Mouse (Mus musculus) neural tube, embryonic 14.5 days (tissue): ENCODE measurements around the gene Gbp8. TPM values are rescaled to one million over a fixed set of nuclear protein-coding genes. Genes with fewer than 3 reads are reported as not detected.
"Not testable (repeated sequence)": the region's sequence is repeated elsewhere in the genome, so short reads cannot be mapped to it uniquely, and the experiment has no call there.

ENCODE experiments used
- ATAC-seq: fragments of 200-750 bp; cut with Nextera tagmentation; 2 replicates; pipeline ENCODE4 v1.8.0; 2017; ENCODE audit warnings: low read depth, mild to moderate bottlenecking, moderate TSS enrichment, moderate library complexity
- H3K27ac ChIP-seq: fragments of 300-500 bp; sonication (generic); 2 replicates; pipeline ENCODE4 v1.5.1; 2014; ENCODE audit warnings: low read depth, mild to moderate bottlenecking, control low read depth, low read length, moderate library complexity, mixed read lengths
- H3K27me3 ChIP-seq: fragments of 300-500 bp; sonication (generic); 2 replicates; pipeline ENCODE4 v1.6.1; 2014; ENCODE audit warnings: low read length; ENCODE audit not compliant: control insufficient read depth, insufficient read depth
- H3K36me3 ChIP-seq: fragments of 300-500 bp; sonication (generic); 2 replicates; pipeline ENCODE4 v1.6.1; 2014; ENCODE audit warnings: low read length, mixed read lengths; ENCODE audit not compliant: control insufficient read depth, insufficient read depth
- H3K4me1 ChIP-seq: fragments of 300-500 bp; sonication (generic); 2 replicates; pipeline ENCODE4 v1.6.1; 2014; ENCODE audit warnings: low read length; ENCODE audit not compliant: control insufficient read depth, insufficient read depth
- H3K4me2 ChIP-seq: fragments of 300-500 bp; sonication (generic); 2 replicates; pipeline ENCODE4 v1.6.1; 2014; ENCODE audit warnings: mild to moderate bottlenecking, low read depth, low read length, control low read depth
- H3K4me3 ChIP-seq: fragments of 300-500 bp; sonication (generic); 2 replicates; pipeline ENCODE4 v1.5.1; 2014; ENCODE audit warnings: low read depth, low read length, control low read depth, mixed read lengths
- H3K9ac ChIP-seq: fragments of 300-500 bp; sonication (generic); replicated peaks from 2 replicates; pipeline ENCODE4 v1.6.1; 2014; ENCODE audit warnings: low read depth, mild to moderate bottlenecking, control low read depth, low read length, mixed read lengths
- H3K9me3 ChIP-seq: fragments of 300-500 bp; sonication (generic); 2 replicates; pipeline ENCODE4 v1.6.1; 2016; ENCODE audit warnings: low read length; ENCODE audit not compliant: control insufficient read depth
- WGBS: fragments of 180-500 bp; shearing (Covaris S2); extraction: QIAGEN DNeasy Blood & Tissue Kit; methylation state at CpG from one replicate; pipeline ENCODE4 v1.1.7; 2014; 5-methylcytosine and 5-hydroxymethylcytosine counted together
- polyA plus RNA-seq: library from polyadenylated mRNA; unstranded; fragments of >200 nt; fragmentation: Nextera tagmentation; extraction: Ambion mirVana; gene quantifications from 2 replicates; pipeline ENCODE4 v1.2.1, GENCODE M21; 2014

The Gbp8 gene
- polyA plus RNA-seq = 0.67 TPM in 1 of 2 replicates, not detected in the other

GRCm38 (mm10) chr5:105139409-105140088 lies at the start of gene Gbp8, which contains the start of the genes Gbp9 and Gbp4:
TSS of gene Gbp8 (minus strand) at chr5:105139540.
TSS of gene Gbp9 (minus strand) at chr5:105139539.
TSS of gene Gbp4 (minus strand) at chr5:105139586.
- not testable (repeated sequence) for H3K27ac ChIP-seq, H3K4me3 ChIP-seq, ATAC-seq, H3K4me2 ChIP-seq, H3K27me3 ChIP-seq, H3K36me3 ChIP-seq, H3K9ac ChIP-seq, H3K4me1 ChIP-seq, H3K9me3 ChIP-seq
- WGBS = 21% methylated on average over 2 of the region's 2 CpGs

- Histone ChIP-seq H3K27ac (no peak overlapping the region), H3K4me3 (no peak overlapping the region), H3K9me3 (no peaks in the 10 kb centered on the region), H3K36me3 (no peaks in the 10 kb centered on the region), H3K9ac (no peak overlapping the region), H3K27me3 (no peaks in the 10 kb centered on the region), H3K4me1 (no peaks in the 10 kb centered on the region), H3K4me2 (no peak overlapping the region)
- ATAC-seq = no peak
Observed at GRCm38 (mm10) chr5:105181446-105181845, 42.1 kb upstream of the Gbp8 start.

DNA sequence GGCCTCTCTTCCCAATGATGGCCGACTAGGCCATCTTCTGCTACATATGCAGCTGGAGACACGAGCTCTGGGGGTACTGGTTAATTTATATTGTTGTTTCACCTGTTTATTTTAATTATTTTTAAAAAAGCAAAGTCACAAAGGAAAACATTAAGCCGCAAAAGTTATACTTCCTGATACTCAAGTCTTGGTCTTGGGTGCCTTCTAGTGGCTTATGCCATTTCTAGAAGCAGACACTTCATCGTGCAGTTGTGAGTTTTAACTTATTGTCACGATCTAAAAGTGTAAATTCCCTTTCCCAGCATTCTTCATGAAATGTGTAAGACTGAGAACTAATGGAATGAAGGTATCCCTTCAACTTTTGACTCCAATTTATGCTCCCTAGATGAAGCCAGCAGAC lies 17.2 kb upstream of the Gbp8 start:
- 83% methylated on average over 5 of the region's 5 CpGs for WGBS
- H3K36me3 ChIP-seq = no peaks in the 10 kb centered on the region
- H3K27ac ChIP-seq = no peak overlapping the region
- ATAC-seq = no peak
- no peak overlapping the region for H3K4me2 ChIP-seq
- no peaks in the 10 kb centered on the region for H3K9me3 ChIP-seq
- H3K9ac ChIP-seq = no peak overlapping the region
- H3K27me3 ChIP-seq = no peaks in the 10 kb centered on the region
- H3K4me1 ChIP-seq = no peaks in the 10 kb centered on the region
- no peak overlapping the region for H3K4me3 ChIP-seq

GRCm38 (mm10) chr5:105154049-105154448 lies 14.7 kb upstream of the Gbp8 start:
- H3K36me3 ChIP-seq = no peaks in the 10 kb centered on the region
- no peak overlapping the region for H3K4me2 ChIP-seq
- no peaks in the 10 kb centered on the region for H3K9me3 ChIP-seq
- H3K27ac ChIP-seq = no peak overlapping the region
- no peak for ATAC-seq
- no peak overlapping the region for H3K9ac ChIP-seq
- no peak overlapping the region for H3K4me3 ChIP-seq
- no peaks in the 10 kb centered on the region for H3K27me3 ChIP-seq
- no peaks in the 10 kb centered on the region for H3K4me1 ChIP-seq

DNA sequence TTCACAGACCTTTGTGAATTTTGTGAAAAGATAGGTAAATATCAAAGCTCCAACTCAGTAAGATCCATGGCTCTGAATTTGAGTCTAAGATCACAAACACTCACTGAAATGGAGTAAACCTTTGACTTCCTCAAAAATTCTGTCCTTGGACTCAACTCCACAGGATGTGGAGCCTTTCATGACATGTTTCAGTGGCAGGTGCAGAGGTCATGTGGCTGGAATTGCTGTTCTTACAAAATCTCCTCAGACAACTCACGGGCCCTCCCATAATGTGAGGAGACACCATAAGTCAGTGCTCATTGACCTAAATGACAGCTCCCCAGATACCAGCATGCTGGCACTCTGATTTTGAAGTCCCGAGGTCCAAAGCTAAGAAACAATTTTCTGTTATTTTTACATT lies 8.7 kb upstream of the Gbp8 start:
- not testable (repeated sequence) for H3K27ac ChIP-seq, H3K9ac ChIP-seq, H3K36me3 ChIP-seq, H3K27me3 ChIP-seq, H3K9me3 ChIP-seq, H3K4me2 ChIP-seq, ATAC-seq, H3K4me3 ChIP-seq, H3K4me1 ChIP-seq
- WGBS = 75% methylated on average over 2 of the region's 2 CpGs

GRCm38 (mm10) chr5:105146447-105146846 lies 7.1 kb upstream of the Gbp8 start:
- no peak overlapping the region for H3K9ac ChIP-seq
- H3K4me1 ChIP-seq = no peaks in the 10 kb centered on the region
- H3K36me3 ChIP-seq = no peaks in the 10 kb centered on the region
- no peak overlapping the region for H3K4me3 ChIP-seq
- H3K27me3 ChIP-seq = no peaks in the 10 kb centered on the region
- no peaks in the 10 kb centered on the region for H3K9me3 ChIP-seq
- H3K27ac ChIP-seq = no peak overlapping the region
- ATAC-seq = no peak
- H3K4me2 ChIP-seq = no peak overlapping the region

- H3K36me3 ChIP-seq, H3K27me3 ChIP-seq, H3K9me3 ChIP-seq, H3K9ac ChIP-seq, H3K4me3 ChIP-seq, ATAC-seq, H3K4me2 ChIP-seq, H3K4me1 ChIP-seq: not testable (repeated sequence)
- 0 out of 2 replicates have a peak overlapping the region, but pooled peaks have one; percentile 22 for H3K27ac ChIP-seq
- WGBS = 69% methylated on average over 3 of the region's 3 CpGs
Observed at GRCm38 (mm10) chr5:105145731-105146130, 6.4 kb upstream of the Gbp8 start.

- H3K36me3 ChIP-seq, H3K9me3 ChIP-seq, ATAC-seq, H3K9ac ChIP-seq, H3K4me3 ChIP-seq, H3K4me2 ChIP-seq, H3K4me1 ChIP-seq, H3K27me3 ChIP-seq, H3K27ac ChIP-seq: not testable (repeated sequence)
- WGBS = 65% methylated on average over 2 of the region's 2 CpGs
Observed at GRCm38 (mm10) chr5:105140089-105140810, 910 bp upstream of the Gbp8 start.

DNA sequence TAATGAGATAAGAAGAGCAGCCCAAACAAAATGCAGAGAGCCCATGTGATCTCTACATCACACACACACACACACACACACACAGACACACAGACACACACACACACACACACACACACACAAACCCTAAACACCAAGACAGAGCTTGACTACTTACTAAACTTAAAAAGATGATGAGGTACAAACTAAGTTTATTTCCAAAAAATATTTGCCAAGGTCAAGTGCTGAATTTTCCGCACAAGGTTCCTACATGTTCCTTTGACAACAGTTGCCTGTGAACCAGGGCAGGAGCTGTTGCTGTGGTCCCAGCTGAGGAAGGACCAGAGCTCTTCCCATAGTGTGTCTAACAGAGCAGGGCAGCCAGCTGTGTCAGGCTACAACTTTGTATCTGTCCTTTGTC lies 434 bp downstream of the Gbp8 start:
- Histone ChIP-seq H3K4me2 (no peak overlapping the region), H3K27me3 (no peaks in the 10 kb centered on the region), H3K9me3 (no peaks in the 10 kb centered on the region), H3K36me3 (no peaks in the 10 kb centered on the region), H3K4me3 (no peak overlapping the region), H3K4me1 (no peaks in the 10 kb centered on the region), H3K9ac (no peak overlapping the region), H3K27ac (no peak overlapping the region)
- no peak for ATAC-seq
- WGBS = 89% methylated on average over 1 of the region's 1 CpGs
